Mouse (Mus musculus) lung, postnatal 0 days (tissue): Measurements from ENCODE around the gene Galnt9.

Source experiments
- CTCF ChIP-seq: IDR thresholded peaks from 2 replicates; pipeline ENCODE4 v1.5.1; 2016; ENCODE audit warnings: antibody characterized with exemption, mild to moderate bottlenecking
- EP300 ChIP-seq: IDR thresholded peaks from 2 replicates; pipeline ENCODE4 v1.6.1; 2016; ENCODE audit warnings: antibody characterized with exemption, mild to moderate bottlenecking, control low read depth

GRCm38 (mm10) chr5:110514694-110515093 lies 29.5 kb upstream of the Galnt9 start:
- TF ChIP-seq CTCF (no peak), EP300 (no peak)
